In the genomic region with DNA sequence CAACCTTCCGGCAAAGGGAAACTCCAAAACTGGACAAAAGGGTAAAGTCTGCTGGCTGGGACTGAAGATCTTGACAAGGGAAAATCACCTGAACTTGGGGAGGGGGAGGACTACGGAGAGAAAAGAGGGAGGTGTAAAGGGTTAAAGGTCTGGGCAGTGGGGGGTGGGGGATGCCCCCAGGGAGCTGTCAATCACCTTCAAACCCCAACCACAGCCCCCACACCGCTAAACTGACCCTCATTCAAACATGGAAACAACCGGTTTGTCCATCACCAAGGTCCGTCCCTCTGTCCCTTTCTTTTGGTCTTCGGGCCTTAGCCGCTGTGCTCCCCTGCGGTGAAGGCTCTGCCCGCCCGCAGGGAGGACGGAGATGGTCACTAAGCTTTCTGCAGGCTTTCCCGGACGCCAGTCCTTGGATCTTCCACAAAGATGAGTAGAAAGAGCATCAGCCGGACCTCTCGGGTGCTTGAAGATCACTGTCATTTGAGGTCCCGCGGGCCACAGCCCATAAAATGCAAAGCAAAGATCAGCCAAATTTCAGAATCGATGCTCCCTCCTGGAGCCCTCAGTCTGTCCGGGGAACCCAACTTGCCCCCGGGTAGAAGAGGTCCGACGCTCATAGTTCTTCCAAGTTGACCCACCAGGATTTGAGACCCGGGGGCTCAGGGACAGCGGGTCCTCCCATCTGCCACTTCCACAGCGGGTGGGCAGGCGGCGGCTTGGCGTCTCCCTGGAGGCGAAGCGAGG, we compare ENCODE assay signal across 8 mouse cellular contexts. TPM values are rescaled to one million over a fixed set of nuclear protein-coding genes. Genes with fewer than 3 reads are reported as not detected.
DNase-seq lines count a peak whose midpoint lies in the region; ATAC-seq and TF ChIP-seq lines count a peak whose summit lies in the region.
"Had no signal": no experiment of that assay in that cellular context is flagged by ENCODE, and none has a peak within 500 bp of the region (broad histone marks: within the 10 kb centered on the region; RNA-seq: fewer than 3 reads in every experiment).

No protein-coding gene starts in this region.

- H3K4me3 ChIP-seq in E14TG2a.4 (replicated peaks; ENCODE audit: low read length) = peak overlapping the region; percentile 93
- peak overlapping the region; percentile 63 for H3K4me3 ChIP-seq in heart, postnatal 0 days (ENCODE audit: low read depth, low read length)
- peak overlapping the region; percentile 47 for H3K4me3 ChIP-seq in liver, postnatal 0 days (ENCODE audit: low read depth, low read length)

- H3K27me3 ChIP-seq in E14TG2a.4 (ENCODE audit: insufficient read depth, low read length) = no peaks in the 10 kb centered on the region
- H3K27me3 ChIP-seq in heart, postnatal 0 days (ENCODE audit: control insufficient read depth, insufficient read depth, low read length) = peaks cover 86% of the 10 kb centered on the region
- peaks cover 87% of the 10 kb centered on the region for H3K27me3 ChIP-seq in liver, postnatal 0 days (ENCODE audit: insufficient read depth, low read length)

- no peak for TF ChIP-seq CTCF in E14TG2a.4 (conservative IDR thresholded peaks at IDR 0.05; ENCODE audit: low read length)
- TF ChIP-seq CTCF in heart, postnatal 0 days (IDR thresholded peaks at IDR 0.05; ENCODE audit: low read depth) = no peak
- TF ChIP-seq CTCF in liver, postnatal 0 days (IDR thresholded peaks at IDR 0.05; ENCODE audit: low read depth) = no peak

- peaks cover 77% of the 10 kb centered on the region for H3K4me1 ChIP-seq in E14TG2a.4 (replicated peaks; ENCODE audit: low read depth, low read length)
- H3K4me1 ChIP-seq in heart, postnatal 0 days (ENCODE audit: control insufficient read depth, insufficient read depth) = no peaks in the 10 kb centered on the region
- peaks cover 8% of the 10 kb centered on the region; the same call in 1 of the 2 replicates for H3K4me1 ChIP-seq in liver, postnatal 0 days (ENCODE audit: insufficient read depth)

- 9% methylated on average over 30 of the region's 30 CpGs for WGBS in heart, postnatal 0 days
- 17% methylated on average over 30 of the region's 30 CpGs for WGBS in liver, postnatal 0 days (ENCODE audit: insufficient replicate concordance)

- H3K9me3 ChIP-seq in E14TG2a.4 (ENCODE audit: low read length) = no peaks in the 10 kb centered on the region
- H3K9me3 ChIP-seq in heart, postnatal 0 days (replicated peaks; ENCODE audit: control insufficient read depth, low read length) = no peaks in the 10 kb centered on the region
- no peaks in the 10 kb centered on the region for H3K9me3 ChIP-seq in liver, postnatal 0 days (ENCODE audit: low read length)

- peak; percentile 37 for DNase-seq in R1 (ENCODE audit: low read depth, low spot score)
- no peak for DNase-seq in heart, postnatal 0 days (ENCODE audit: low spot score)
- no peak for DNase-seq in liver, postnatal 0 days
- DNase-seq in T-cell, adult 2 months (ENCODE audit: low spot score) = no peak
- no peak for DNase-seq in layer of hippocampus, postnatal 14 days (ENCODE audit: low spot score in 2 of 2)
- no peak for DNase-seq in ovary, postnatal 14 days (ENCODE audit: low spot score)
- DNase-seq: layer of hippocampus, postnatal 36 days had no signal

- H3K27ac ChIP-seq in heart, postnatal 0 days (ENCODE audit: low read depth) = no peak overlapping the region
- H3K27ac ChIP-seq in liver, postnatal 0 days (ENCODE audit: low read depth) = no peak overlapping the region

- no peak for ATAC-seq in heart, postnatal 0 days (ENCODE audit: insufficient read depth, low read depth)
- no peak for ATAC-seq in liver, postnatal 0 days

- H3K36me3 ChIP-seq in E14TG2a.4 (ENCODE audit: insufficient read depth, low read length) = peaks cover 27% of the 10 kb centered on the region
- H3K36me3 ChIP-seq in heart, postnatal 0 days (replicated peaks; ENCODE audit: control insufficient read depth, insufficient read depth, low read length) = no peaks in the 10 kb centered on the region
- no peaks in the 10 kb centered on the region for H3K36me3 ChIP-seq in liver, postnatal 0 days (replicated peaks; ENCODE audit: insufficient read depth, low read length)

- no peak overlapping the region for H3K9ac ChIP-seq in heart, postnatal 0 days (replicated peaks; ENCODE audit: low read depth, low read length)
- H3K9ac ChIP-seq in liver, postnatal 0 days (replicated peaks) = no peak overlapping the region

- H3K4me2 ChIP-seq in heart, postnatal 0 days (ENCODE audit: low read depth, low read length) = peak overlapping the region; percentile 91
- peak overlapping the region; percentile 85 for H3K4me2 ChIP-seq in liver, postnatal 0 days (ENCODE audit: low read depth, low read length)

- TF ChIP-seq EP300 in heart, postnatal 0 days (IDR thresholded peaks at IDR 0.05; ENCODE audit: low read depth) = no peak
- no peak for TF ChIP-seq EP300 in liver, postnatal 0 days (IDR thresholded peaks at IDR 0.05; ENCODE audit: low read depth)

RNA-seq across cellular contexts. Expression of a gene that starts 1.8 kb away (rescaled TPM):
- 3.6 and 6.0 TPM in 2 replicates for total RNA-seq in heart, postnatal 0 days (2014; rRNA removed; ENCODE audit: low replicate concordance)
- polyA plus RNA-seq in heart, postnatal 0 days (2015; fragmentation: Nextera tagmentation; extraction: Ambion mirVana) = 0.15 and 0.32 TPM in 2 replicates
- polyA plus RNA-seq in liver, postnatal 0 days (2015; fragmentation: Nextera tagmentation; extraction: Ambion mirVana) = 1.1 and 1.6 TPM in 2 replicates
- 10 to 100 TPM; 12.1 to 13.5 TPM for total RNA-seq in layer of hippocampus, postnatal 14 days (2021)

RNA-seq across cellular contexts. Expression of a gene that starts 35.5 kb away (rescaled TPM):
- total RNA-seq in heart, postnatal 0 days (2014; rRNA removed; ENCODE audit: low replicate concordance) = 45.2 and 46.1 TPM in 2 replicates
- 1.6 and 1.7 TPM in 2 replicates for polyA plus RNA-seq in heart, postnatal 0 days (2015; fragmentation: Nextera tagmentation; extraction: Ambion mirVana)
- 0.32 and 0.38 TPM in 2 replicates for polyA plus RNA-seq in liver, postnatal 0 days (2015; fragmentation: Nextera tagmentation; extraction: Ambion mirVana)
- 10 to 100 TPM; 72.8 to 83.8 TPM for total RNA-seq in layer of hippocampus, postnatal 14 days (2021)

RNA-seq across cellular contexts. Expression of a gene that starts 51.7 kb away (rescaled TPM):
- total RNA-seq in heart, postnatal 0 days (2014; rRNA removed; ENCODE audit: low replicate concordance) = not detected in 2 replicates
- 0.04 TPM in 1 of 2 replicates, not detected in the other for polyA plus RNA-seq in heart, postnatal 0 days (2015; fragmentation: Nextera tagmentation; extraction: Ambion mirVana)
- 0.02 and 0.05 TPM in 2 replicates for polyA plus RNA-seq in liver, postnatal 0 days (2015; fragmentation: Nextera tagmentation; extraction: Ambion mirVana)
- 100 to 1,000 TPM; 309 to 331 TPM for total RNA-seq in layer of hippocampus, postnatal 14 days (2021)

RNA-seq across cellular contexts. Expression of a gene that starts 57.9 kb away (rescaled TPM):
- total RNA-seq in heart, postnatal 0 days (2014; rRNA removed; ENCODE audit: low replicate concordance) = 46.1 and 50.8 TPM in 2 replicates
- polyA plus RNA-seq in heart, postnatal 0 days (2015; fragmentation: Nextera tagmentation; extraction: Ambion mirVana) = 125 and 135 TPM in 2 replicates
- polyA plus RNA-seq in liver, postnatal 0 days (2015; fragmentation: Nextera tagmentation; extraction: Ambion mirVana) = 54.6 and 63.7 TPM in 2 replicates
- 10 to 100 TPM; 47.1 to 50.2 TPM for total RNA-seq in layer of hippocampus, postnatal 14 days (2021)

Comparison
In these comparisons a context has a peak if more than half of its experiments do, and no peak if none do; other contexts are left out.
1. RNA of a gene that starts 51.7 kb away (total RNA-seq): 309 to 331 TPM in layer of hippocampus, postnatal 14 days; not detected in heart, postnatal 0 days; every median in the first group is over 100 times any median in the second.
2. Peak in every context shown above with its lines, with median percentiles within 50 percentile points of each other: H3K4me3 ChIP-seq.